Mouse (Mus musculus) limb, embryonic 15.5 days (tissue): ENCODE data around the gene Eno1. TPM values are rescaled to one million over a fixed set of nuclear protein-coding genes. Genes with fewer than 3 reads are reported as not detected.
"Not testable (repeated sequence)": the region's sequence is repeated elsewhere in the genome, so short reads cannot be mapped to it uniquely, and the experiment has no call there.

Experiments
- ATAC-seq: fragments of 200-750 bp; cut with Nextera tagmentation; 2 replicates; pipeline ENCODE4 v1.8.0; 2017; ENCODE audit warnings: low read depth, moderate TSS enrichment; ENCODE audit not compliant: insufficient number of reproducible peaks, low FRiP score, low TSS enrichment
- H3K27ac ChIP-seq: fragments of 300-500 bp; sonication (generic); 2 replicates; pipeline ENCODE4 v1.5.1; 2015; ENCODE audit warnings: moderate library complexity, mild to moderate bottlenecking, inconsistent platforms
- H3K27me3 ChIP-seq: fragments of 300-500 bp; sonication (generic); 2 replicates; pipeline ENCODE4 v1.6.1; 2015; ENCODE audit warnings: inconsistent platforms
- H3K36me3 ChIP-seq: fragments of 300-500 bp; sonication (generic); 2 replicates; pipeline ENCODE4 v1.6.1; 2015; ENCODE audit warnings: inconsistent platforms
- H3K4me1 ChIP-seq: fragments of 300-500 bp; sonication (generic); 2 replicates; pipeline ENCODE4 v1.6.1; 2015; ENCODE audit warnings: inconsistent platforms
- H3K4me2 ChIP-seq: fragments of 300-500 bp; sonication (generic); 2 replicates; pipeline ENCODE4 v1.6.1; 2015; ENCODE audit warnings: mild to moderate bottlenecking, inconsistent platforms
- H3K4me3 ChIP-seq: fragments of 300-500 bp; sonication (generic); 2 replicates; pipeline ENCODE4 v1.5.1; 2015; ENCODE audit warnings: mild to moderate bottlenecking, inconsistent platforms
- H3K9ac ChIP-seq: fragments of 300-500 bp; sonication (generic); 2 replicates; pipeline ENCODE4 v1.6.1; 2015; ENCODE audit warnings: inconsistent platforms
- H3K9me3 ChIP-seq: fragments of 300-500 bp; sonication (generic); 2 replicates; pipeline ENCODE4 v1.6.1; 2016; ENCODE audit warnings: inconsistent platforms
- WGBS: fragments of 180-500 bp; shearing (Covaris S2); methylation state at CpG from one replicate; pipeline ENCODE4 v1.1.7; 2015; 5-methylcytosine and 5-hydroxymethylcytosine counted together
- polyA plus RNA-seq: library from polyadenylated mRNA; unstranded; fragments of >200 nt; fragmentation: Nextera tagmentation; extraction: Ambion mirVana; gene quantifications from 2 replicates; pipeline ENCODE4 v1.2.1, GENCODE M21; 2015

Eno1 gene
- polyA plus RNA-seq, 1 experiment from 2014 or later: 1,599 TPM

DNA sequence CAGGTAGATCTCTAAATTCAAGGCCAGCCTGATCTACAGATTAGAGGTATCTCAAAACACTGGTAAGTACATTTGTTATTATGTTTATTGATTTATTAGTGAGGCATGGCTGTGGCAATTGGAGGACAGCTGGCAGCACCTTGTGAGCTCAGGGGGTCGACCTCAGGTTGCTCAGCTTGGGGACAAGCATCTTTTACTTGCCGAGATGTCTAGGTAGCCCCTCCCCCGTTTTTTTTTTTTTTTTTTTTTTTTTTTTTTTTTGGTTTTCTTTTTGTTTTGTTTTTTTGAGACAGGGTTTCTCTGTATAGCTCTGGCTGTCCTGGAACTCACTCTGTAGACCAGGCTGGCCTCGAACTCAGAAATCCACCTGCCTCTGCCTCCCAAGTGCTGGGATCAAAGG lies 34.2 kb downstream of the Eno1 start:
- not testable (repeated sequence) for H3K4me2 ChIP-seq, H3K36me3 ChIP-seq, H3K9ac ChIP-seq, H3K9me3 ChIP-seq, H3K4me3 ChIP-seq, H3K27me3 ChIP-seq, H3K27ac ChIP-seq, ATAC-seq
- whole genome bisulfite sequencing: 62% methylated on average over 4 of the region's 4 CpGs
- H3K4me1 ChIP-seq: peaks cover 29% of the 10 kb centered on the region

GRCm38 (mm10) chr4:150272725-150273124 lies 36.2 kb downstream of the Eno1 start:
- 0 out of 2 replicates have a peak, but pooled peaks have one; percentile 25 for ATAC-seq
- Histone ChIP-seq H3K9me3 (no peaks in the 10 kb centered on the region), H3K36me3 (no peaks in the 10 kb centered on the region), H3K9ac (no peak overlapping the region), H3K27ac (peak overlapping the region; percentile 57; the same call in 1 of the 2 replicates), H3K27me3 (no peaks in the 10 kb centered on the region), H3K4me3 (no peak overlapping the region; the same call in 1 of the 2 replicates), H3K4me2 (0 out of 2 replicates have a peak overlapping the region, but pooled peaks have one; percentile 12), H3K4me1 (peaks cover 29% of the 10 kb centered on the region)
- 5% methylated on average over 9 of the region's 9 CpGs for WGBS

DNA sequence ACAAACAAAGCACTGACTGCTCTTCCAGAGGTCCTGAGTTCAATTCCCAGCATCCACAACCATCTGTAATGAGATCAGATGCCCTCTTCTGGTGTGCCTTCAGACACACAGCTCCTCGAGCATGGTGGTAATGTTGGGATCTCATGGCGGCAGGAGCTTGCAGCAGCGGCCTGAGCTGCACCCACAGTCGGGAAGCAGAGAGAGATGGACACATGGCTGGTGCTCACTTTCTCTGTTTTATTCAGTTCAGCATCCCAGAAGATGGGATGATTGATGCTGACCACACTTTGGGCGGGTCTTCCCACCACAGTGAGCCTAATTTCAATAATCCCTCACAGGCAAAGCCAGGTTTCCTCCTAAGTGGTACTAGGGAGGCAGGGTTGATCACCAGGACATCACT lies 39.0 kb downstream of the Eno1 start:
- H3K4me3 ChIP-seq: no peak overlapping the region
- H3K9me3 ChIP-seq: no peaks in the 10 kb centered on the region
- WGBS: 87% methylated on average over 5 of the region's 5 CpGs
- H3K4me2 ChIP-seq: no peak overlapping the region
- H3K9ac ChIP-seq: no peak overlapping the region
- H3K27ac ChIP-seq: no peak overlapping the region
- no peaks in the 10 kb centered on the region for H3K27me3 ChIP-seq
- no peaks in the 10 kb centered on the region for H3K36me3 ChIP-seq
- peaks cover 18% of the 10 kb centered on the region for H3K4me1 ChIP-seq
- ATAC-seq: no peak

- H3K27me3 ChIP-seq, H3K9me3 ChIP-seq, H3K9ac ChIP-seq, H3K4me3 ChIP-seq, H3K4me2 ChIP-seq, ATAC-seq, H3K27ac ChIP-seq, H3K36me3 ChIP-seq: not testable (repeated sequence)
- WGBS: 81% methylated on average over 7 of the region's 7 CpGs
- H3K4me1 ChIP-seq: peaks cover 19% of the 10 kb centered on the region
Observed at GRCm38 (mm10) chr4:150279336-150279735, 42.8 kb downstream of the Eno1 start.

GRCm38 (mm10) chr4:150280002-150280401 lies 43.5 kb downstream of the Eno1 start:
- 61% methylated on average over 2 of the region's 2 CpGs for whole genome bisulfite sequencing
- no peaks in the 10 kb centered on the region for H3K36me3 ChIP-seq
- no peak overlapping the region for H3K4me3 ChIP-seq
- no peaks in the 10 kb centered on the region for H3K9me3 ChIP-seq
- no peaks in the 10 kb centered on the region for H3K27me3 ChIP-seq
- H3K27ac ChIP-seq: no peak overlapping the region
- no peak overlapping the region for H3K4me2 ChIP-seq
- H3K9ac ChIP-seq: no peak overlapping the region
- H3K4me1 ChIP-seq: peaks cover 19% of the 10 kb centered on the region
- ATAC-seq: no peak

DNA sequence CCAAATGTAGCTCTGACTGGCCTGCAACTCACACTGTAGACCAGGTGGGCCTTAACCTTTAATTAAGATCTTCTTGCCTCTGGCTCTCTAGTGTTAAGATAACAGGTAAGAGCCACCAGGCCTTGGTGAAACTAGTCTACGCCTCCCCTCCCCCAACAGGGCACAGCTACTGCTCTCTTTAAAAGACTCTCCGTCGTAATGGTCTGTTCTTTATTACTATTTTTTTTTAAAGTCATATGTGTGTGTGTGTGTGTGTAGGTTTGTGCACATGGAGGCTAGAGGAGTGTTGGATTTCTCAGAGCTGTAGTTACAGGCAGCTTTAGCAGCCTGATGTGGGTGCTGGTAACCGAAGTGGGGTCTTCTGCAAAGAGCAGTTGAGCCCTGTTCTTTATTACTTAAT lies 43.9 kb downstream of the Eno1 start:
- no peak overlapping the region for H3K9ac ChIP-seq
- WGBS: 25% methylated on average over 4 of the region's 4 CpGs
- no peaks in the 10 kb centered on the region for H3K9me3 ChIP-seq
- peak overlapping the region; percentile 98 for H3K4me3 ChIP-seq
- peak overlapping the region; percentile 99 for H3K27ac ChIP-seq
- H3K27me3 ChIP-seq: no peaks in the 10 kb centered on the region
- no peak for ATAC-seq
- H3K4me2 ChIP-seq: peak overlapping the region; percentile 60; the same call in 1 of the 2 replicates
- peaks cover 19% of the 10 kb centered on the region for H3K4me1 ChIP-seq
- no peaks in the 10 kb centered on the region for H3K36me3 ChIP-seq

DNA sequence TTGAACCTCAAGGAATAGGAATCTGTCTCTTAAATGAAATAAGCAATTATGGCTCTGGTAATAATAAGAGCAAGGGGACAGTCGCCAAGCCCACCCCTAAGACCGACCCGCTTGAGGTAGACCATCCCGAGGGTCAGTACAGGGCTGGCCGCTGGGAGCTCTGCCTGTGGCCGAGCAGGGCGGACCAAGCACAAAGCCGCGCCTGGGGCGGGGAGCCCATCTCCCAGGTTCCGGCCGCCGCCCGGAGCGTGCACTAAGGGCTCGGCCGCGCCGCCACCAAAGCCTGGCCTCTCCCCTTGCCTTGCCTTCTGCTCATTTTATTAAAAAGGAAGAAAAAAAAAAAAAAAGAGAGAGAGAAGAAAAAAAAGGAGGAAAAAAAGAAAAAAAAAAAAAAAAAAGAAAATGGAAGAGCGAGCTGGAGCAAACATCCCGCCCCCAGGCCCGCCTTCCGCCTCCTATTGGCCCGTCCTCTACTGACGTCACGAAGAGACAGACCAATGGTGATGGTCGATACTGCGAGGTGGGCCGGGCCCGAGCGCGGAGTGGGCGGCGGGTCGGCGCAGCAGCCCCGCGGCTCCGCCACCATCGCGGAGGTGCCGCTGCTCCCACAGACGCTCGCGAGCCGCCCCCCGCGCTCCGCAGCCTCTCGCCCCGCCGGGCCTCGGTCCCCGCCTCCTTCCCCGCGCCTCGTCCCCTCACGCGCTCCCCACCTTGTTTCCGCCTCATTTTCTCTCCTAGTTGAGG lies 44.7 kb downstream of the Eno1 start, which contains the start of gene Rere:
Rere (plus strand) TSS at position 629 of the 744 bp plus-strand sequence.
- ATAC-seq: peak; percentile 99
- Histone ChIP-seq H3K36me3 (no peaks in the 10 kb centered on the region), H3K4me2 (peak within 1 kb of the TSS; percentile 66), H3K9ac (peak within 1 kb of the TSS; percentile 88), H3K27me3 (no peaks in the 10 kb centered on the region), H3K4me3 (peak within 1 kb of the TSS; percentile 98), H3K9me3 (no peaks in the 10 kb centered on the region), H3K27ac (peak within 1 kb of the TSS; percentile 99), H3K4me1 (peaks cover 19% of the 10 kb centered on the region)
- under 1% methylated on average over 58 of the region's 60 CpGs for WGBS

DNA sequence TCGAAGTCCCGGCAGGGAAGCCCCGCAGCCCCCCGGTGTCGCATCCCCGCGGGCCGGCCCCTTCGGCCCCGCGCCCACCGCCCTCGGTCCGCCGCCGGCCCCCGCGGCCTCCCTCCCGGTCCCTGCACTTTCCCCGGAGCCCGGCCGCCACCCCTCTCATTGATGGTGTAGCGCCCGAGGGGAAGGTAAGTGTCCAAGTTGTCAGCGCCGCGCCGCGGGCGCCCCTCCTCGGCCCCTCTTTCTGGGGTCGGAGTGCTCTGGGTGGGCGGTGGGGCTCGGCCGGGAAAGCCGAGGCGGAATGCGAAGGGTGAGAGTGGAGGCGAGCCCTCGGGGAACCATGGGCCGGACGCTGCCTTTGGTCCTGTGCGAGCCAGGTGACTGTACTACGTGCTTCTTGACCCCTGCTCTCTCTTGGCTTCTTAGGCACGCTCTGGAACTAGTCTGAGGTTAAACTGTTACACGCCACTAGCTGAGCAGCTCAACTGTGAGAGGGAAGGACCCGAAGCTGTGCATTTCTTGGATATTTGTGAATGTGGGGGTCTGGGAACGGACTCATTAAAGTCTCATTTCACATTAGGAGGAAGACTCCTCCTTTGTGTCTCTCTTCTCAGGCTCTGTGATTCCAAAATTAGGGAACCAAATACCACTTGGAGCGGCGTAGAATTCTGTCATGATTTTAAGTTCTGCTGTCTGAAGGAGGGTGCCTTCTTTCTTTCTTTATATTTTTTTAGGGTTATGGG lies 45.5 kb downstream of the Eno1 start:
- no peaks in the 10 kb centered on the region for H3K27me3 ChIP-seq
- peak overlapping the region; percentile 98 for H3K4me3 ChIP-seq
- H3K4me1 ChIP-seq: peaks cover 25% of the 10 kb centered on the region
- peak overlapping the region; percentile 88 for H3K9ac ChIP-seq
- H3K27ac ChIP-seq: peak overlapping the region; percentile 92
- ATAC-seq: no peak
- H3K36me3 ChIP-seq: no peaks in the 10 kb centered on the region
- peak overlapping the region; percentile 66 for H3K4me2 ChIP-seq
- no peaks in the 10 kb centered on the region for H3K9me3 ChIP-seq
- WGBS: under 1% methylated on average over 47 of the region's 50 CpGs

GRCm38 (mm10) chr4:150282631-150283334 lies 46.3 kb downstream of the Eno1 start:
- no peak for ATAC-seq
- Histone ChIP-seq H3K27me3 (no peaks in the 10 kb centered on the region), H3K9ac (no peak overlapping the region), H3K36me3 (no peaks in the 10 kb centered on the region), H3K4me3 (peak overlapping the region; percentile 98), H3K27ac (peak overlapping the region; percentile 92; the same call in 1 of the 2 replicates), H3K4me2 (peak overlapping the region; percentile 66), H3K4me1 (peaks cover 25% of the 10 kb centered on the region), H3K9me3 (no peaks in the 10 kb centered on the region)
- WGBS: 12% methylated on average over 5 of the region's 5 CpGs

DNA sequence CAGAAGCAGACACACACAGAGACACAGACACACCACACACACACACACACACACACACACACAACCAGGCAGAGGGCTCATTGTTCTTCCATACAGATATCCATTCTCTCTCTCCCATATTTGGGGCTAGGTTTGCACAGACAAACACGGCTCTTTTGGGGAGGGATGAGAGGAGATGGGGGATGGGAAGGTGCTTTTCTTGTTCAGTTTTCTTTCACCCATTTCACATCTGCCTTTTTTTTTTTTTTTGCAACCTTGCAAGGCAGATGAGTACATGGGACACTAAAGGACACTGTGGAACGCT lies 46.8 kb downstream of the Eno1 start:
- H3K36me3 ChIP-seq: no peaks in the 10 kb centered on the region
- peak overlapping the region; percentile 9; the same call in 1 of the 2 replicates for H3K27ac ChIP-seq
- peak overlapping the region; percentile 66 for H3K4me2 ChIP-seq
- H3K27me3 ChIP-seq: no peaks in the 10 kb centered on the region
- 18% methylated on average over 2 of the region's 2 CpGs for WGBS
- H3K9me3 ChIP-seq: no peaks in the 10 kb centered on the region
- H3K9ac ChIP-seq: no peak overlapping the region
- ATAC-seq: no peak
- H3K4me1 ChIP-seq: peaks cover 27% of the 10 kb centered on the region
- peak overlapping the region; percentile 98 for H3K4me3 ChIP-seq

- Histone ChIP-seq H3K4me3 (no peak overlapping the region), H3K9ac (no peak overlapping the region), H3K36me3 (no peaks in the 10 kb centered on the region), H3K4me2 (peak overlapping the region; percentile 66), H3K27me3 (no peaks in the 10 kb centered on the region), H3K9me3 (no peaks in the 10 kb centered on the region), H3K4me1 (peaks cover 30% of the 10 kb centered on the region), H3K27ac (no peak overlapping the region)
- ATAC-seq: no peak
- WGBS: 13% methylated on average over 6 of the region's 6 CpGs
Observed at GRCm38 (mm10) chr4:150283993-150284392, 47.5 kb downstream of the Eno1 start.
